Mouse (Mus musculus) liver, embryonic 13.5 days (tissue): ENCODE data around the gene Pnmt. TPM values are rescaled to one million over a fixed set of nuclear protein-coding genes. Genes with fewer than 3 reads are reported as not detected.
"Not testable (repeated sequence)": the region's sequence is repeated elsewhere in the genome, so short reads cannot be mapped to it uniquely, and the experiment has no call there.

Experiments
- ATAC-seq: fragments of 200-750 bp; cut with Nextera tagmentation; 2 replicates; pipeline ENCODE4 v1.8.0; 2017; ENCODE audit warnings: low read depth, mild to moderate bottlenecking, moderate number of reproducible peaks, moderate library complexity
- DNase-seq: peaks from one replicate; pipeline ENCODE4 v3.0.0; 2022
- H3K27ac ChIP-seq: fragments of 300-500 bp; sonication (generic); 2 replicates; pipeline ENCODE4 v1.5.1; 2015; ENCODE audit warnings: moderate library complexity, mild to moderate bottlenecking, inconsistent platforms
- H3K27me3 ChIP-seq: fragments of 300-500 bp; sonication (generic); 2 replicates; pipeline ENCODE4 v1.6.1; 2015; ENCODE audit warnings: mild to moderate bottlenecking, inconsistent platforms
- H3K36me3 ChIP-seq: fragments of 300-500 bp; sonication (generic); 2 replicates; pipeline ENCODE4 v1.6.1; 2015; ENCODE audit warnings: mild to moderate bottlenecking, inconsistent platforms
- H3K4me1 ChIP-seq: fragments of 300-500 bp; sonication (generic); replicated peaks from 2 replicates; pipeline ENCODE4 v1.6.1; 2015; ENCODE audit warnings: inconsistent platforms
- H3K4me2 ChIP-seq: fragments of 300-500 bp; sonication (generic); 2 replicates; pipeline ENCODE4 v1.6.1; 2015; ENCODE audit warnings: inconsistent platforms, mild to moderate bottlenecking, moderate library complexity
- H3K4me3 ChIP-seq: fragments of 300-500 bp; sonication (generic); replicated peaks from 2 replicates; pipeline ENCODE4 v1.5.1; 2015; ENCODE audit warnings: mild to moderate bottlenecking, inconsistent platforms
- H3K9ac ChIP-seq: fragments of 300-500 bp; sonication (generic); 2 replicates; pipeline ENCODE4 v1.6.1; 2015; ENCODE audit warnings: mild to moderate bottlenecking, inconsistent platforms
- H3K9me3 ChIP-seq: fragments of 300-500 bp; sonication (generic); replicated peaks from 2 replicates; pipeline ENCODE4 v1.6.1; 2016; ENCODE audit warnings: inconsistent platforms
- WGBS: fragments of 180-500 bp; shearing (Covaris S2); methylation state at CpG from one replicate; pipeline ENCODE4 v1.1.7; 2015; ENCODE audit not compliant: insufficient replicate concordance; 5-methylcytosine and 5-hydroxymethylcytosine counted together
- polyA plus RNA-seq: library from polyadenylated mRNA; unstranded; fragments of >200 nt; fragmentation: Nextera tagmentation; extraction: Ambion mirVana; gene quantifications from 2 replicates; pipeline ENCODE4 v1.2.1, GENCODE M21; 2015

The Pnmt gene
- polyA plus RNA-seq, 1 experiment from 2014 or later = not detected

- WGBS = 86% methylated on average over 8 of the region's 8 CpGs
- no peak for DNase-seq
- ATAC-seq = no peak
- H3K4me1 ChIP-seq = peaks cover 4% of the 10 kb centered on the region; the same call in 1 of the 2 replicates
- H3K9me3 ChIP-seq = no peaks in the 10 kb centered on the region
- no peak overlapping the region for H3K9ac ChIP-seq
- no peak overlapping the region for H3K4me2 ChIP-seq
- H3K27ac ChIP-seq = no peak overlapping the region
- peaks cover 47% of the 10 kb centered on the region for H3K36me3 ChIP-seq
- no peaks in the 10 kb centered on the region for H3K27me3 ChIP-seq
- no peak overlapping the region for H3K4me3 ChIP-seq
Measured at GRCm38 (mm10) chr11:98374266-98374665, 12.0 kb upstream of the Pnmt start.

- 74% methylated on average over 5 of the region's 5 CpGs for WGBS
- Histone ChIP-seq H3K4me3 (no peak overlapping the region), H3K4me2 (no peak overlapping the region), H3K9me3 (no peaks in the 10 kb centered on the region), H3K27ac (no peak overlapping the region), H3K36me3 (peaks cover 63% of the 10 kb centered on the region), H3K27me3 (no peaks in the 10 kb centered on the region), H3K9ac (no peak overlapping the region), H3K4me1 (no peaks in the 10 kb centered on the region)
- DNase-seq (no peak), ATAC-seq (no peak)
Measured at GRCm38 (mm10) chr11:98376756-98377155, 9.5 kb upstream of the Pnmt start.

- Histone ChIP-seq H3K36me3 (peaks cover 63% of the 10 kb centered on the region), H3K27me3 (no peaks in the 10 kb centered on the region), H3K4me3 (no peak overlapping the region), H3K4me1 (no peaks in the 10 kb centered on the region), H3K9ac (no peak overlapping the region), H3K27ac (no peak overlapping the region), H3K9me3 (no peaks in the 10 kb centered on the region), H3K4me2 (no peak overlapping the region)
- no peak for DNase-seq
- WGBS = 85% methylated on average over 11 of the region's 11 CpGs
- ATAC-seq = no peak
Measured at GRCm38 (mm10) chr11:98377787-98378186, 8.5 kb upstream of the Pnmt start.

GRCm38 (mm10) chr11:98379379-98379778 is 6.9 kb upstream of the Pnmt start:
- ATAC-seq (no peak), DNase-seq (no peak)
- Histone ChIP-seq H3K27ac (no peak overlapping the region), H3K9me3 (no peaks in the 10 kb centered on the region), H3K36me3 (peaks cover 62% of the 10 kb centered on the region), H3K9ac (no peak overlapping the region), H3K4me3 (no peak overlapping the region), H3K4me2 (no peak overlapping the region), H3K4me1 (no peaks in the 10 kb centered on the region), H3K27me3 (peaks cover 14% of the 10 kb centered on the region)
- 80% methylated on average over 7 of the region's 7 CpGs for WGBS

- Histone ChIP-seq H3K27ac (no peak overlapping the region), H3K9me3 (no peaks in the 10 kb centered on the region), H3K4me1 (no peaks in the 10 kb centered on the region), H3K4me3 (no peak overlapping the region), H3K9ac (no peak overlapping the region), H3K36me3 (peaks cover 55% of the 10 kb centered on the region), H3K4me2 (no peak overlapping the region), H3K27me3 (peaks cover 22% of the 10 kb centered on the region)
- DNase-seq (no peak), ATAC-seq (no peak)
- WGBS = 76% methylated on average over 6 of the region's 6 CpGs
Measured at GRCm38 (mm10) chr11:98380106-98380505, 6.1 kb upstream of the Pnmt start.

- Histone ChIP-seq H3K9ac (no peak overlapping the region), H3K27ac (no peak overlapping the region), H3K4me2 (no peak overlapping the region), H3K36me3 (peaks cover 40% of the 10 kb centered on the region), H3K4me3 (no peak overlapping the region), H3K27me3 (peaks cover 37% of the 10 kb centered on the region), H3K4me1 (0 out of 2 replicates have a peak, but pooled peaks cover 2% of the 10 kb centered on the region), H3K9me3 (no peaks in the 10 kb centered on the region)
- no peak for DNase-seq
- WGBS = 67% methylated on average over 2 of the region's 2 CpGs
- no peak for ATAC-seq
Measured at GRCm38 (mm10) chr11:98381651-98382050, 4.6 kb upstream of the Pnmt start.

GRCm38 (mm10) chr11:98382405-98382804 is 3.8 kb upstream of the Pnmt start:
- not testable (repeated sequence) for H3K9me3 ChIP-seq, ATAC-seq, DNase-seq, H3K4me2 ChIP-seq, H3K4me1 ChIP-seq, H3K4me3 ChIP-seq, H3K27ac ChIP-seq, H3K9ac ChIP-seq
- Histone ChIP-seq H3K27me3 (peaks cover 45% of the 10 kb centered on the region), H3K36me3 (peaks cover 32% of the 10 kb centered on the region)
- 26% methylated on average over 2 of the region's 2 CpGs for WGBS

- Histone ChIP-seq H3K27me3 (peaks cover 55% of the 10 kb centered on the region), H3K4me2 (no peak within 1 kb of the TSS), H3K4me1 (0 out of 2 replicates have a peak, but pooled peaks cover 3% of the 10 kb centered on the region), H3K4me3 (no peak within 1 kb of the TSS), H3K9me3 (no peaks in the 10 kb centered on the region), H3K9ac (no peak within 1 kb of the TSS), H3K27ac (no peak within 1 kb of the TSS), H3K36me3 (peaks cover 22% of the 10 kb centered on the region)
- DNase-seq (no peak), ATAC-seq (no peak)
- WGBS = 45% methylated on average over 14 of the region's 14 CpGs
Measured at GRCm38 (mm10) chr11:98383261-98384030, 2.8 kb upstream of the Pnmt start, which contains the start of gene Tcap. Gene Tcap, plus strand, starts transcription at chr11:98383811.

GRCm38 (mm10) chr11:98384216-98384615 is 2.0 kb upstream of the Pnmt start:
- Histone ChIP-seq H3K9ac (no peak overlapping the region), H3K36me3 (peaks cover 16% of the 10 kb centered on the region), H3K27me3 (peaks cover 63% of the 10 kb centered on the region), H3K9me3 (no peaks in the 10 kb centered on the region), H3K4me1 (peaks cover 5% of the 10 kb centered on the region), H3K4me2 (no peak overlapping the region), H3K4me3 (no peak overlapping the region), H3K27ac (no peak overlapping the region)
- 60% methylated on average over 20 of the region's 20 CpGs for WGBS
- no peak for DNase-seq
- no peak for ATAC-seq

- WGBS = 53% methylated on average over 8 of the region's 8 CpGs
- peaks cover 6% of the 10 kb centered on the region for H3K4me1 ChIP-seq
Measured at GRCm38 (mm10) chr11:98384721-98385637, 1.3 kb upstream of the Pnmt start.

GRCm38 (mm10) chr11:98386596-98386995 is 346 bp downstream of the Pnmt start:
- ATAC-seq = no peak
- Histone ChIP-seq H3K4me1 (peaks cover 9% of the 10 kb centered on the region), H3K27ac (no peak overlapping the region), H3K4me3 (no peak overlapping the region), H3K36me3 (no peaks in the 10 kb centered on the region), H3K27me3 (peaks cover 74% of the 10 kb centered on the region), H3K4me2 (no peak overlapping the region), H3K9ac (no peak overlapping the region), H3K9me3 (no peaks in the 10 kb centered on the region)
- DNase-seq = no peak
- WGBS = 18% methylated on average over 24 of the region's 24 CpGs

More at GRCm38 (mm10) chr11:98384721-98385637, 1.3 kb upstream of the Pnmt start:
- Histone ChIP-seq H3K27me3 (peaks cover 66% of the 10 kb centered on the region), H3K4me3 (no peak overlapping the region), H3K4me2 (no peak overlapping the region), H3K9ac (no peak overlapping the region), H3K27ac (no peak overlapping the region), H3K36me3 (peaks cover 9% of the 10 kb centered on the region), H3K9me3 (no peaks in the 10 kb centered on the region)
- ATAC-seq = no peak
- no peak for DNase-seq
